Mouse (Mus musculus): ENCODE measurements around the gene Gprin3.
"Not testable (repeated sequence)": the region's sequence is repeated elsewhere in the genome, so short reads cannot be mapped to it uniquely, and the experiment has no call there.

Gene Gprin3

DNA sequence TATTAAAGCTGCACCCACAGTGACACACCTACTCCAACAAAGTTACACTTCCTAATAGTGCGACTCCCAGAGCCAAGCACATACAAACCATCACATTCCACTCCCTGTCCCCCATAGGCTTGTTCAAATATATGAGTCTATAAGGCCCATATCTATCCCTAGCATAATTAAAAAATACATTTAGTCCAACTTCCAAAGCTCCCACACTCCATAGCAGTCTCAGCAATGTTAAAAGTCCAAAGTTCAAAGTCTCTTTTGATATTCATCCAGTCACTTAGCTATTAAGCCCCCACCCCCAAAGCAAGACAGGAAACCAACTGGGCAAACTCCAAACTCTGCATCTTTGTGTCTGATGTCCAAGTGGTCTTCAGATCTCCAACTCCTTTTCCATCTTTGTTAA lies 84.9 kb downstream of the Gprin3 start:
- DNase-seq, result no peak

GRCm38 (mm10) chr6:59328297-59328696 lies 97.8 kb downstream of the Gprin3 start:
- DNase-seq, result no peak

- DNase-seq, result no peak
These were observed 110.2 kb downstream of the Gprin3 start for GRCm38 (mm10) chr6:59315868-59316267.

GRCm38 (mm10) chr6:59315090-59315489 lies 111.0 kb downstream of the Gprin3 start:
- DNase-seq, result no peak

GRCm38 (mm10) chr6:59313162-59313561 lies 112.9 kb downstream of the Gprin3 start:
- peak; percentile 32 for DNase-seq

- DNase-seq, result no peak
These were observed 114.9 kb downstream of the Gprin3 start for GRCm38 (mm10) chr6:59311241-59311640.

DNA sequence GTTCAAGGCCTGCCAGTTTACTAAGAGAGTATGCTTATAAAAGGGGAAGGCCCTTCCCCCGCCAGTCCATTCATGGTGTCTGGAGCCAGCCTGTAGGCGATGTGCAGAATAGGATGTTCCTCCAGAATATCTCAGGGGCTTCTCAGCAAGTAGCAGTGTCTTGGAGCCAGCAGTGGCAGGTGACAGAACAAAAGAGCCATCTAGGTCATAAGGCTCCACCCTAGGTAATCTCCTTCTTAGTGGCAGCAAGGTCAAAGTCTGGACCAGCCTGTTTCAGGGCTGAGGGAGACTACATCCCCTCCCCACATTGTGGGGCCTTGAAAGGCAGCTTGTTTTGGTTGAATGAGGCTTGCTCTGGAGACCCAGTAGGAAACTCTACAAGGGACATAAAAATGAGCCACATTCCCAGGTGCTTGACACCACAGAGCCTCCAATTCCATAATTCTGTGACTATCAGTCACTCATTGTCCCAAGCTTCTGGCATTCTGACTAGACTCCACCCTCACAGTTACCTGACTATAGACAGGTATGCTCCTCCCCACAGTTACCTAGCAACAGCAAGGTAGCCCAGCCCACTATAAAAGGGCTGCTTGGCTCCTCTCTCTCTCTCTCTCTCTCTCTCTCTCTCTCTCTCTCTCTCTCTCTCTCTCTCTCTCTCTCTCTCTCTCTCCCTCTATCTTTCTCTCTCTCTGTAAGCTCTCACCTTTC lies 121.7 kb downstream of the Gprin3 start:
- not testable (repeated sequence) for DNase-seq

- DNase-seq, result no peak
These were observed 123.1 kb downstream of the Gprin3 start for GRCm38 (mm10) chr6:59303031-59303430.
